Mouse (Mus musculus): ENCODE results near the gene Zbtb20. TPM values are rescaled to one million over a fixed set of nuclear protein-coding genes. Genes with fewer than 3 reads are reported as not detected.

Gene Zbtb20
- polyA plus RNA-seq, 1 experiment from 2014 or later, result 44.6 TPM

DNA sequence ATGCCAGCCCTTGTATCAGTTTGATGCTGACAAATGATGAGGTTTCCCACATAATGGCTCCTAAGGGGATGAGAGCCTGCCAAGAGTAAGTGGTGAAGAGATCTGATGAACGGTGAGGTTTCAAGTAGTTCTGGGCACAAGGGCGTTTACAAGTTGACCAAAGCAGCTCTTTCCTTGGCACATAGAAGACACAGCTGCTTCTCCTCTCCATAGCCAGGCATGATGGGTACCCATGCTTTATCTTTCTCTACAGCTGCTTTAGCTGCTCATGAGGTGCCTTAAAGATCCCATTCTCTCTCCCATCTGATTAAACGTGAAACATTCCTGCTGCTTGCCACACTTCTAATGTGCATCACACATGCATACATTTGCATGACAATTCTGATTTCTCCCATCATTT lies 595.4 kb downstream of the Zbtb20 start:
- no peak for ATAC-seq (ENCODE audit: low FRiP score, low TSS enrichment)
- Histone ChIP-seq H3K9me3 (ENCODE audit: low read length) (no peaks in the 10 kb centered on the region), H3K4me1 (ENCODE audit: insufficient read depth, low read length) (no peaks in the 10 kb centered on the region), H3K4me3 (ENCODE audit: low read length) (no peak overlapping the region), H3K27ac (ENCODE audit: low read length) (no peak overlapping the region), H3K27me3 (ENCODE audit: insufficient read depth, low read length) (no peaks in the 10 kb centered on the region), H3K4me2 (replicated peaks; ENCODE audit: low read depth, low read length) (no peak overlapping the region), H3K36me3 (ENCODE audit: insufficient read depth, low read length) (no peaks in the 10 kb centered on the region), H3K9ac (replicated peaks; ENCODE audit: low read length) (no peak overlapping the region)
- 91% methylated on average over 3 of the region's 3 CpGs for WGBS

GRCm38 (mm10) chr16:43474941-43475728 lies 599.5 kb downstream of the Zbtb20 start:
- Histone ChIP-seq H3K9ac (replicated peaks; ENCODE audit: low read length) (no peak overlapping the region), H3K36me3 (ENCODE audit: insufficient read depth, low read length) (no peaks in the 10 kb centered on the region), H3K4me1 (ENCODE audit: insufficient read depth, low read length) (no peaks in the 10 kb centered on the region), H3K9me3 (ENCODE audit: low read length) (no peaks in the 10 kb centered on the region), H3K4me2 (replicated peaks; ENCODE audit: low read depth, low read length) (no peak overlapping the region), H3K4me3 (ENCODE audit: low read length) (no peak overlapping the region), H3K27me3 (ENCODE audit: insufficient read depth, low read length) (no peaks in the 10 kb centered on the region), H3K27ac (ENCODE audit: low read length) (no peak overlapping the region)
- WGBS, result 83% methylated on average over 11 of the region's 11 CpGs
- no peak for ATAC-seq (ENCODE audit: low FRiP score, low TSS enrichment)

DNA sequence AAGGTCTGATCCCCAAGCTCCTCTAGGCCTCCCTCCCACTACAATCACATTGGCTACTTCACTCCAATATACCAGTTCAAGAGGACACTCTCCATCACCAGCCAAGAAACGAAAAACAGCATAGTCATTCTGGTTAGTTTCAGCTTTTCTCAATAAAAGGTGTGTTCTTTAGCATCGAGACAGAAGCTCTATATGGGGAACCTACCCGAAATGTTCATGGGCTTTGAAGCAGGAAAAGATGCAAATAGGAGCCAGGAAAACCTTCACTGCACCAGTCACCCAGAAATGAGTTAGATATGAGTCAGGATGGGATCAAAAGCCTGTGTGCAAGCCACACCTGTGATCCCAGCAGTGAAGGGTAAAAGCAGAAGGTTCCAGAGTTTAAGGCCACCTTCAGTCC lies 601.2 kb downstream of the Zbtb20 start:
- no peaks in the 10 kb centered on the region for H3K9me3 ChIP-seq (ENCODE audit: low read length)
- 80% methylated on average over 3 of the region's 3 CpGs for WGBS
- H3K27ac ChIP-seq (ENCODE audit: low read length), result no peak overlapping the region
- H3K4me2 ChIP-seq (replicated peaks; ENCODE audit: low read depth, low read length), result no peak overlapping the region
- ATAC-seq (ENCODE audit: low FRiP score, low TSS enrichment), result no peak
- no peaks in the 10 kb centered on the region for H3K27me3 ChIP-seq (ENCODE audit: insufficient read depth, low read length)
- H3K9ac ChIP-seq (replicated peaks; ENCODE audit: low read length), result no peak overlapping the region
- H3K36me3 ChIP-seq (ENCODE audit: insufficient read depth, low read length), result no peaks in the 10 kb centered on the region
- no peaks in the 10 kb centered on the region for H3K4me1 ChIP-seq (ENCODE audit: insufficient read depth, low read length)
- no peak overlapping the region for H3K4me3 ChIP-seq (ENCODE audit: low read length)

DNA sequence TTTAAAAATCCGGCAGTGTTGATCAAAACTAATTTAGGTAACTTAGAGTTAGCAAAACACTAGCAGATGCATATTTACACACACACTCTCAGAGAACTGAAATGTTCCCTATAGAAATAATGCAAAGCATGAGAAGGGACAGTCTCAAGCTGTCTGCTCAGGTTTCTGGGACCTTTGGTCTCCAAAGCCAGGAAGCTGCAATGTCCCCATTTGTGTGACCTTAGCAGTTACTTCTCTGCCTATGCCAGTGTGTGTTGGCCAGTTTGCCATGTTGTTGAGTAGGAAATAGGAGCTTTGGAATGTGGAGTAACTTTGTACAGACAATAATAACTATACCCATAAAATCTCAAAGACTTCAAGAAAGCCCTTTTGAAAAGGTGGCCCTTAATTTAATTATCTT lies 602.7 kb downstream of the Zbtb20 start:
- no peak overlapping the region for H3K9ac ChIP-seq (replicated peaks; ENCODE audit: low read length)
- H3K27ac ChIP-seq (ENCODE audit: low read length), result no peak overlapping the region
- H3K4me3 ChIP-seq (ENCODE audit: low read length), result no peak overlapping the region
- no peaks in the 10 kb centered on the region for H3K27me3 ChIP-seq (ENCODE audit: insufficient read depth, low read length)
- 89% methylated on average over 1 of the region's 1 CpGs for WGBS
- H3K4me1 ChIP-seq (ENCODE audit: insufficient read depth, low read length), result no peaks in the 10 kb centered on the region
- no peaks in the 10 kb centered on the region for H3K9me3 ChIP-seq (ENCODE audit: low read length)
- ATAC-seq (ENCODE audit: low FRiP score, low TSS enrichment), result no peak
- H3K4me2 ChIP-seq (replicated peaks; ENCODE audit: low read depth, low read length), result no peak overlapping the region
- no peaks in the 10 kb centered on the region for H3K36me3 ChIP-seq (ENCODE audit: insufficient read depth, low read length)

- H3K27ac ChIP-seq (ENCODE audit: low read length), result no peak overlapping the region
- ATAC-seq (ENCODE audit: low FRiP score, low TSS enrichment), result no peak
- H3K4me1 ChIP-seq (ENCODE audit: insufficient read depth, low read length), result no peaks in the 10 kb centered on the region
- no peak overlapping the region for H3K4me3 ChIP-seq (ENCODE audit: low read length)
- no peak overlapping the region for H3K4me2 ChIP-seq (replicated peaks; ENCODE audit: low read depth, low read length)
- no peaks in the 10 kb centered on the region for H3K36me3 ChIP-seq (ENCODE audit: insufficient read depth, low read length)
- no peaks in the 10 kb centered on the region for H3K27me3 ChIP-seq (ENCODE audit: insufficient read depth, low read length)
- no peak overlapping the region for H3K9ac ChIP-seq (replicated peaks; ENCODE audit: low read length)
- no peaks in the 10 kb centered on the region for H3K9me3 ChIP-seq (ENCODE audit: low read length)
- WGBS, result 63% methylated on average over 6 of the region's 6 CpGs
These were observed 604.9 kb downstream of the Zbtb20 start for GRCm38 (mm10) chr16:43480532-43480931.

- WGBS, result 70% methylated on average over 3 of the region's 3 CpGs
- no peak for ATAC-seq (ENCODE audit: low FRiP score, low TSS enrichment)
- no peak overlapping the region for H3K27ac ChIP-seq (ENCODE audit: low read length)
- H3K4me3 ChIP-seq (ENCODE audit: low read length), result no peak overlapping the region
- no peak overlapping the region for H3K9ac ChIP-seq (replicated peaks; ENCODE audit: low read length)
- no peaks in the 10 kb centered on the region for H3K9me3 ChIP-seq (ENCODE audit: low read length)
- no peak overlapping the region for H3K4me2 ChIP-seq (replicated peaks; ENCODE audit: low read depth, low read length)
- no peaks in the 10 kb centered on the region for H3K4me1 ChIP-seq (ENCODE audit: insufficient read depth, low read length)
- H3K36me3 ChIP-seq (ENCODE audit: insufficient read depth, low read length), result no peaks in the 10 kb centered on the region
- no peaks in the 10 kb centered on the region for H3K27me3 ChIP-seq (ENCODE audit: insufficient read depth, low read length)
These were observed 606.4 kb downstream of the Zbtb20 start for GRCm38 (mm10) chr16:43482125-43482524.

DNA sequence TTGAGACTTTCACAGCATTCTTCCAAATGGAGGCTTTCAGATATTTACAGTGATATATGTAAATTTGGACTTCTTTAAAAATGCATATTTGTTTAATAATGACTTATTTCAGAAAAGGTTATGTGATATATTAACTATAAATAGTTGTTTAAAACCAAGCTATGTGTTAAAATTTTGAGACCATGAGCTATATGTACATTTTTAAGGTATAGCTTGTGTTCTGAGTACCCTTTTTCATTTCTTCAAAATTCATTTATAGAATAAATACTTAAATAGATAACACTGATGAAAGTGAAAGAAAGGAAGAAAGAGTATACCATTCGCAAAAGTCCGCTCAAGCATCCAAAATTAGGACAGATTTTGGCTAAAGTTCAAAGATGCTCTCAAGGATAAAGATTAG lies 607.1 kb downstream of the Zbtb20 start:
- Histone ChIP-seq H3K4me1 (ENCODE audit: insufficient read depth, low read length) (no peaks in the 10 kb centered on the region), H3K9me3 (ENCODE audit: low read length) (no peaks in the 10 kb centered on the region), H3K9ac (replicated peaks; ENCODE audit: low read length) (no peak overlapping the region), H3K27me3 (ENCODE audit: insufficient read depth, low read length) (no peaks in the 10 kb centered on the region), H3K36me3 (ENCODE audit: insufficient read depth, low read length) (no peaks in the 10 kb centered on the region), H3K4me2 (replicated peaks; ENCODE audit: low read depth, low read length) (no peak overlapping the region), H3K4me3 (ENCODE audit: low read length) (no peak overlapping the region), H3K27ac (ENCODE audit: low read length) (no peak overlapping the region)
- no peak for ATAC-seq (ENCODE audit: low FRiP score, low TSS enrichment)
- WGBS, result 99% methylated on average over 2 of the region's 2 CpGs

DNA sequence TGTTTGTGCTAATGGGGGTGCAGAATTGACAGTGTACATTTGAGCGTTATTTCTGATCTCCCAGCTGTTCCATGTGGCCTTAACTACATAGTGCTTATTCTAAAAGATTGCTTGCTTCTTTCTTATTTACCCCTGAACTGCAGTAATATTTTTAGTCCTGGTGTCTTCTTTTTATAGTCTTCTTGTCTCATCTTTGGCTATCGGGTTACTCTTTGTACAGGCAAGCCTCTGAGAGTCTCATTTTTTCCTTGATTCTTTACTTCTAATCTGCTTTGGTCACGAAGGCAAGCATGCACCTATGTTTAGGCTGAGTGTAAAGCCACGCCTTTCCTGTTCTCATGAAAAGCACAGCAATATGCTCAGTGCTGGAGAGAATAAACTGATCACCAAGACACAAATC lies 608.7 kb downstream of the Zbtb20 start:
- ATAC-seq (ENCODE audit: low FRiP score, low TSS enrichment), result no peak
- H3K27ac ChIP-seq (ENCODE audit: low read length), result no peak overlapping the region
- 62% methylated on average over 4 of the region's 4 CpGs for WGBS
- no peaks in the 10 kb centered on the region for H3K4me1 ChIP-seq (ENCODE audit: insufficient read depth, low read length)
- no peak overlapping the region for H3K9ac ChIP-seq (replicated peaks; ENCODE audit: low read length)
- no peak overlapping the region for H3K4me2 ChIP-seq (replicated peaks; ENCODE audit: low read depth, low read length)
- H3K9me3 ChIP-seq (ENCODE audit: low read length), result no peaks in the 10 kb centered on the region
- no peak overlapping the region for H3K4me3 ChIP-seq (ENCODE audit: low read length)
- H3K27me3 ChIP-seq (ENCODE audit: insufficient read depth, low read length), result no peaks in the 10 kb centered on the region
- no peaks in the 10 kb centered on the region for H3K36me3 ChIP-seq (ENCODE audit: insufficient read depth, low read length)

GRCm38 (mm10) chr16:43489362-43489761 lies 613.7 kb downstream of the Zbtb20 start:
- Histone ChIP-seq H3K4me3 (ENCODE audit: low read length) (no peak overlapping the region), H3K9me3 (ENCODE audit: low read length) (no peaks in the 10 kb centered on the region), H3K36me3 (ENCODE audit: insufficient read depth, low read length) (no peaks in the 10 kb centered on the region), H3K27ac (ENCODE audit: low read length) (no peak overlapping the region), H3K4me2 (replicated peaks; ENCODE audit: low read depth, low read length) (no peak overlapping the region), H3K27me3 (ENCODE audit: insufficient read depth, low read length) (no peaks in the 10 kb centered on the region), H3K4me1 (ENCODE audit: insufficient read depth, low read length) (no peaks in the 10 kb centered on the region), H3K9ac (replicated peaks; ENCODE audit: low read length) (no peak overlapping the region)
- WGBS, result 82% methylated on average over 3 of the region's 3 CpGs
- no peak for ATAC-seq (ENCODE audit: low FRiP score, low TSS enrichment)

- Histone ChIP-seq H3K4me3 (ENCODE audit: low read length) (no peak overlapping the region), H3K36me3 (ENCODE audit: insufficient read depth, low read length) (no peaks in the 10 kb centered on the region), H3K27me3 (ENCODE audit: insufficient read depth, low read length) (no peaks in the 10 kb centered on the region), H3K4me1 (ENCODE audit: insufficient read depth, low read length) (no peaks in the 10 kb centered on the region), H3K27ac (ENCODE audit: low read length) (no peak overlapping the region), H3K9ac (replicated peaks; ENCODE audit: low read length) (no peak overlapping the region), H3K4me2 (replicated peaks; ENCODE audit: low read depth, low read length) (no peak overlapping the region), H3K9me3 (ENCODE audit: low read length) (no peaks in the 10 kb centered on the region)
- 92% methylated on average over 12 of the region's 12 CpGs for WGBS
- no peak for ATAC-seq (ENCODE audit: low FRiP score, low TSS enrichment)
These were observed 614.3 kb downstream of the Zbtb20 start for GRCm38 (mm10) chr16:43489984-43490383.
